Mouse (Mus musculus) kidney, postnatal 0 days (tissue): ENCODE measurements at regions not wholly inside any gene's neighbourhood (a gene's known extent, or its start where the extent isn't known, plus 50 kb on each side); places are given as distances from the start of the nearest gene placed in this dataset. TPM values are rescaled to one million over a fixed set of nuclear protein-coding genes. Genes with fewer than 3 reads are reported as not detected.

Source experiments
- ATAC-seq: fragments of 200-750 bp; cut with Nextera tagmentation; replicated peaks from 2 replicates; pipeline ENCODE4 v1.8.0; 2017; ENCODE audit warnings: low read depth, moderate number of reproducible peaks, moderate TSS enrichment, moderate library complexity; ENCODE audit not compliant: low FRiP score
- DNase-seq: peaks from one replicate; pipeline ENCODE4 v3.0.0-alpha.2; 2016; ENCODE audit warnings: low spot score
- H3K27ac ChIP-seq: fragments of 300-500 bp; sonication (generic); 2 replicates; pipeline ENCODE4 v1.5.1; 2014; ENCODE audit warnings: mild to moderate bottlenecking
- H3K27me3 ChIP-seq: fragments of 300-500 bp; sonication (generic); 2 replicates; pipeline ENCODE4 v1.6.1; 2014; ENCODE audit warnings: low read length, mixed read lengths; ENCODE audit not compliant: insufficient read depth
- H3K36me3 ChIP-seq: fragments of 300-500 bp; sonication (generic); 2 replicates; pipeline ENCODE4 v1.6.1; 2014; ENCODE audit warnings: low read length, mixed read lengths; ENCODE audit not compliant: insufficient read depth
- H3K4me1 ChIP-seq: fragments of 300-500 bp; sonication (generic); replicated peaks from 2 replicates; pipeline ENCODE4 v1.6.1; 2014; ENCODE audit warnings: antibody characterized with exemption, low read length, mixed read lengths; ENCODE audit not compliant: insufficient read depth
- H3K4me2 ChIP-seq: fragments of 300-500 bp; sonication (generic); 2 replicates; pipeline ENCODE4 v1.6.1; 2014; ENCODE audit warnings: mild to moderate bottlenecking, low read length, moderate library complexity, mixed read lengths
- H3K4me3 ChIP-seq: fragments of 300-500 bp; sonication (generic); replicated peaks from 2 replicates; pipeline ENCODE4 v1.5.1; 2014; ENCODE audit warnings: low read depth, low read length
- H3K9ac ChIP-seq: fragments of 300-500 bp; sonication (generic); 2 replicates; pipeline ENCODE4 v1.6.1; 2014; ENCODE audit warnings: low read depth, low read length
- H3K9me3 ChIP-seq: fragments of 300-500 bp; sonication (generic); replicated peaks from 2 replicates; pipeline ENCODE4 v1.6.1; 2016; ENCODE audit warnings: low read length, inconsistent platforms, mixed read lengths
- CTCF ChIP-seq: IDR thresholded peaks from 2 replicates; pipeline ENCODE4 v1.5.1; 2016; ENCODE audit warnings: antibody characterized with exemption, low read depth, mild to moderate bottlenecking, moderate library complexity
- WGBS: fragments of 180-500 bp; shearing (Covaris S2); extraction: QIAGEN DNeasy Blood & Tissue Kit; methylation state at CpG from one replicate; pipeline ENCODE4 v1.1.7; 2014; 5-methylcytosine and 5-hydroxymethylcytosine counted together
- microRNA-seq: library from miRNA; unstranded; fragments of <30 nt; microRNA quantifications from one replicate; pipeline ENCODE4, GENCODE M21; 2016

- H3K4me3 ChIP-seq = no peak overlapping the region
- no peak for TF ChIP-seq CTCF
- H3K36me3 ChIP-seq = no peaks in the 10 kb centered on the region
- H3K27ac ChIP-seq = no peak overlapping the region
- no peak overlapping the region for H3K4me2 ChIP-seq
- no peaks in the 10 kb centered on the region for H3K9me3 ChIP-seq
- H3K9ac ChIP-seq = no peak overlapping the region
- H3K27me3 ChIP-seq = no peaks in the 10 kb centered on the region
- DNase-seq = no peak
- no peaks in the 10 kb centered on the region for H3K4me1 ChIP-seq
- 94% methylated on average over 4 of the region's 4 CpGs for WGBS
- ATAC-seq = no peak
Measured at GRCm38 (mm10) chr13:114736066-114736465, 82.0 kb upstream of the Mocs2 start.

GRCm38 (mm10) chr13:114742534-114742933 is 75.5 kb upstream of the Mocs2 start:
- H3K36me3 ChIP-seq = no peaks in the 10 kb centered on the region
- H3K27me3 ChIP-seq = no peaks in the 10 kb centered on the region
- H3K9me3 ChIP-seq = no peaks in the 10 kb centered on the region
- no peak for TF ChIP-seq CTCF
- no peak overlapping the region for H3K4me2 ChIP-seq
- DNase-seq (no peak), ATAC-seq (no peak)
- 69% methylated on average over 3 of the region's 3 CpGs for WGBS
- no peak overlapping the region for H3K9ac ChIP-seq
- no peaks in the 10 kb centered on the region for H3K4me1 ChIP-seq
- H3K4me3 ChIP-seq = no peak overlapping the region
- H3K27ac ChIP-seq = no peak overlapping the region

- no peak for DNase-seq
- Histone ChIP-seq H3K27me3 (no peaks in the 10 kb centered on the region), H3K27ac (no peak overlapping the region), H3K4me3 (no peak overlapping the region), H3K36me3 (no peaks in the 10 kb centered on the region), H3K4me1 (no peaks in the 10 kb centered on the region), H3K4me2 (no peak overlapping the region), H3K9ac (no peak overlapping the region), H3K9me3 (no peaks in the 10 kb centered on the region)
- TF ChIP-seq CTCF = no peak
- ATAC-seq = no peak
- 95% methylated on average over 2 of the region's 2 CpGs for WGBS
Measured at GRCm38 (mm10) chr13:114745814-114746213, 72.2 kb upstream of the Mocs2 start.

- peak; percentile 65 for DNase-seq
- Histone ChIP-seq H3K9ac (no peak overlapping the region), H3K9me3 (no peaks in the 10 kb centered on the region), H3K27ac (no peak overlapping the region), H3K4me2 (no peak overlapping the region), H3K4me3 (no peak overlapping the region), H3K36me3 (no peaks in the 10 kb centered on the region), H3K27me3 (no peaks in the 10 kb centered on the region), H3K4me1 (no peaks in the 10 kb centered on the region)
- no peak for ATAC-seq
- TF ChIP-seq CTCF = peak; percentile 69
Measured at GRCm38 (mm10) chr13:114757459-114757858, 60.6 kb upstream of the Mocs2 start.

- no peaks in the 10 kb centered on the region for H3K36me3 ChIP-seq
- no peaks in the 10 kb centered on the region for H3K9me3 ChIP-seq
- TF ChIP-seq CTCF = no peak
- no peak overlapping the region for H3K4me2 ChIP-seq
- WGBS = 77% methylated on average over 1 of the region's 1 CpGs
- no peak overlapping the region for H3K9ac ChIP-seq
- no peak overlapping the region for H3K27ac ChIP-seq
- no peaks in the 10 kb centered on the region for H3K4me1 ChIP-seq
- no peak for ATAC-seq
- no peak overlapping the region for H3K4me3 ChIP-seq
- no peak for DNase-seq
- no peaks in the 10 kb centered on the region for H3K27me3 ChIP-seq
Measured at GRCm38 (mm10) chr13:114759886-114760285, 58.1 kb upstream of the Mocs2 start.

GRCm38 (mm10) chr13:114760901-114761300 is 57.1 kb upstream of the Mocs2 start:
- ATAC-seq (no peak), DNase-seq (no peak)
- Histone ChIP-seq H3K27me3 (no peaks in the 10 kb centered on the region), H3K36me3 (no peaks in the 10 kb centered on the region), H3K4me2 (no peak overlapping the region), H3K9ac (no peak overlapping the region), H3K4me3 (no peak overlapping the region), H3K4me1 (no peaks in the 10 kb centered on the region), H3K9me3 (no peaks in the 10 kb centered on the region), H3K27ac (no peak overlapping the region)
- no peak for TF ChIP-seq CTCF
- 87% methylated on average over 3 of the region's 3 CpGs for WGBS

Small RNAs in the stretch of these regions (microRNA-seq; reads per million reads assigned to microRNA genes)
- gene Gm25950 = not detected
